Mouse (Mus musculus) urinary bladder, adult 18-20 months (tissue): ENCODE results near the gene Atf5.

Experiments used
- DNase-seq, 2 experiments: peaks; one replicate each; pipeline ENCODE4 v3.0.0; 2022; ENCODE audit warnings: low spot score in 2 of 2, mixed read lengths in 2 of 2

The Atf5 gene

GRCm38 (mm10) chr7:44820525-44820924 lies 4.1 kb upstream of the Atf5 start:
- no peak for DNase-seq

GRCm38 (mm10) chr7:44819863-44820262 lies 3.4 kb upstream of the Atf5 start:
- no peak for DNase-seq

- DNase-seq: no peak
Observed at GRCm38 (mm10) chr7:44819391-44819790, 2.9 kb upstream of the Atf5 start.

- DNase-seq: no peak
Observed at GRCm38 (mm10) chr7:44818751-44819235, 2.3 kb upstream of the Atf5 start.

- DNase-seq: no peak
Observed at GRCm38 (mm10) chr7:44818164-44818563, 1.7 kb upstream of the Atf5 start.

GRCm38 (mm10) chr7:44817441-44817840 lies 983 bp upstream of the Atf5 start:
- no peak for DNase-seq

- DNase-seq: peak; percentile 94 to 97
Observed at GRCm38 (mm10) chr7:44815721-44816469, 563 bp downstream of the Atf5 start, which contains the start of the genes Nup62 and Il4i1. Nup62 (plus strand) TSS chr7:44816088. Il4i1 (plus strand) TSS chr7:44816387.

- no peak for DNase-seq
Observed at GRCm38 (mm10) chr7:44814952-44815553, 1.4 kb downstream of the Atf5 start.

- DNase-seq: no peak
Observed at GRCm38 (mm10) chr7:44814423-44814822, 2.0 kb downstream of the Atf5 start.

- no peak for DNase-seq
Observed at GRCm38 (mm10) chr7:44813985-44814384, 2.5 kb downstream of the Atf5 start.

- no peak for DNase-seq
Observed at GRCm38 (mm10) chr7:44812651-44813325, 3.7 kb downstream of the Atf5 start.

GRCm38 (mm10) chr7:44810819-44811557 lies 5.5 kb downstream of the Atf5 start:
- no peak for DNase-seq

- no peak for DNase-seq
Observed at GRCm38 (mm10) chr7:44810365-44810764, 6.1 kb downstream of the Atf5 start.

GRCm38 (mm10) chr7:44809466-44809865 lies 7.0 kb downstream of the Atf5 start:
- no peak for DNase-seq

GRCm38 (mm10) chr7:44808927-44809326 lies 7.5 kb downstream of the Atf5 start:
- DNase-seq: no peak

GRCm38 (mm10) chr7:44792781-44793180 lies 23.7 kb downstream of the Atf5 start:
- DNase-seq: no peak

- DNase-seq: no peak
Observed at GRCm38 (mm10) chr7:44790066-44790465, 26.4 kb downstream of the Atf5 start.

GRCm38 (mm10) chr7:44789531-44789930 lies 26.9 kb downstream of the Atf5 start:
- DNase-seq: no peak

GRCm38 (mm10) chr7:44780101-44780500 lies 36.4 kb downstream of the Atf5 start:
- no peak for DNase-seq

GRCm38 (mm10) chr7:44776849-44777498 lies 39.5 kb downstream of the Atf5 start:
- no peak for DNase-seq

- DNase-seq: no peak
Observed at GRCm38 (mm10) chr7:44772591-44773204, 43.8 kb downstream of the Atf5 start.
